Mouse (Mus musculus) neural tube, embryonic 11.5 days (tissue): ENCODE results near the gene Btbd9. TPM values are rescaled to one million over a fixed set of nuclear protein-coding genes. Genes with fewer than 3 reads are reported as not detected.

Source experiments
- ATAC-seq: fragments of 200-750 bp; cut with Nextera tagmentation; 2 replicates; pipeline ENCODE4 v1.8.0; 2017; ENCODE audit warnings: moderate number of reproducible peaks, mild to moderate bottlenecking, moderate TSS enrichment, moderate library complexity; ENCODE audit not compliant: insufficient read depth, low FRiP score, low TSS enrichment
- DNase-seq: peaks from one replicate; pipeline ENCODE4 v3.0.0-alpha.2; 2015; ENCODE audit warnings: low spot score
- H3K27ac ChIP-seq: fragments of 300-500 bp; sonication (generic); 2 replicates; pipeline ENCODE4 v1.5.1; 2014; ENCODE audit warnings: low read depth, mild to moderate bottlenecking, low read length
- H3K27me3 ChIP-seq: fragments of 300-500 bp; sonication (generic); 2 replicates; pipeline ENCODE4 v1.6.1; 2014; ENCODE audit warnings: mild to moderate bottlenecking, low read length, mixed read lengths; ENCODE audit not compliant: control insufficient read depth, insufficient read depth
- H3K36me3 ChIP-seq: fragments of 300-500 bp; sonication (generic); 2 replicates; pipeline ENCODE4 v1.6.1; 2014; ENCODE audit warnings: mild to moderate bottlenecking, low read length, moderate library complexity, mixed read lengths; ENCODE audit not compliant: control insufficient read depth, insufficient read depth
- H3K4me1 ChIP-seq: fragments of 300-500 bp; sonication (generic); 2 replicates; pipeline ENCODE4 v1.6.1; 2014; ENCODE audit warnings: low read length, mixed read lengths; ENCODE audit not compliant: control insufficient read depth, insufficient read depth
- H3K4me2 ChIP-seq: fragments of 300-500 bp; sonication (generic); 2 replicates; pipeline ENCODE4 v1.6.1; 2014; ENCODE audit warnings: low read depth, mild to moderate bottlenecking, moderate library complexity
- H3K4me3 ChIP-seq: fragments of 300-500 bp; sonication (generic); 2 replicates; pipeline ENCODE4 v1.5.1; 2014; ENCODE audit warnings: low read depth, low read length
- H3K9ac ChIP-seq: fragments of 300-500 bp; sonication (generic); 2 replicates; pipeline ENCODE4 v1.6.1; 2014; ENCODE audit warnings: mild to moderate bottlenecking, low read length
- H3K9me3 ChIP-seq: fragments of 300-500 bp; sonication (generic); 2 replicates; pipeline ENCODE4 v1.6.1; 2016; ENCODE audit warnings: low read length; ENCODE audit not compliant: control insufficient read depth
- WGBS: fragments of 180-500 bp; shearing (Covaris S2); extraction: QIAGEN DNeasy Blood & Tissue Kit; methylation state at CpG from one replicate; pipeline ENCODE4 v1.1.7; 2014; 5-methylcytosine and 5-hydroxymethylcytosine counted together
- polyA plus RNA-seq: library from polyadenylated mRNA; unstranded; fragments of >200 nt; fragmentation: Nextera tagmentation; extraction: Ambion mirVana; gene quantifications from 2 replicates; pipeline ENCODE4 v1.2.1, GENCODE M21; 2014

The Btbd9 gene
- polyA plus RNA-seq, 1 experiment from 2014 or later = 56.5 TPM

DNA sequence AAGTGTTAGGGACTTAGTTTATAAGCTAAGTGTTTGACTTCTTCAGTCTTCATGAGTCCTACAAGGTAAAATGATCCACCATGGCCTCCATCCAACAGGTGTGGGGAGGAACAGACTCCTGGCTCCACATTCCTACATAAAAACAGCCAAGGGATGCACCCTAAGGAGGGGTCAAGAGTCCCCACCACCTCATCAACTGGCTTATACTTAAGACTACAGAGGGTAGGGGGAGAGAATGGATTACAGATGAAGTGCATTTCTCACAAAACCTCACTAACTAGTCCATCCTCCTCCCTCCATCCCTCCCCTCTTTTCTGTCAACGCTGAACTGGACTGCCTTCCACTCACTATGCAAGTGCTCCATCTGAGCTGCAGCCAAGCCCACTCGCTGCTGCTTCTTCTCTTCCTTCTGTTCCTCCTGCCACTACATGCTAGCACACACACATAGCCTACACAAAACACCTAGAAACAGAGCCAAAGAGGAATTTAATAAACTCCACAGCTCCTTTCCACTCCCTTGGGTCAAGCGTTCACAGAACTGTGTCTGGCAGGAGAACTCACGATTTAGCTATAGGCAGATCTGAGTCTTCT, 292.7 kb downstream of the Btbd9 start:
- peaks cover 11% of the 10 kb centered on the region; the same call in 1 of the 2 replicates for H3K4me1 ChIP-seq
- H3K9me3 ChIP-seq = no peaks in the 10 kb centered on the region
- no peak overlapping the region for H3K27ac ChIP-seq
- H3K27me3 ChIP-seq = no peaks in the 10 kb centered on the region
- no peak overlapping the region for H3K4me3 ChIP-seq
- no peak for DNase-seq
- no peak overlapping the region for H3K4me2 ChIP-seq
- WGBS = 95% methylated on average over 4 of the region's 4 CpGs
- no peak for ATAC-seq
- H3K36me3 ChIP-seq = no peaks in the 10 kb centered on the region
- H3K9ac ChIP-seq = no peak overlapping the region

- peaks cover 11% of the 10 kb centered on the region; the same call in 1 of the 2 replicates for H3K4me1 ChIP-seq
Measured at GRCm38 (mm10) chr17:30283001-30283400, 293.3 kb downstream of the Btbd9 start.

DNA sequence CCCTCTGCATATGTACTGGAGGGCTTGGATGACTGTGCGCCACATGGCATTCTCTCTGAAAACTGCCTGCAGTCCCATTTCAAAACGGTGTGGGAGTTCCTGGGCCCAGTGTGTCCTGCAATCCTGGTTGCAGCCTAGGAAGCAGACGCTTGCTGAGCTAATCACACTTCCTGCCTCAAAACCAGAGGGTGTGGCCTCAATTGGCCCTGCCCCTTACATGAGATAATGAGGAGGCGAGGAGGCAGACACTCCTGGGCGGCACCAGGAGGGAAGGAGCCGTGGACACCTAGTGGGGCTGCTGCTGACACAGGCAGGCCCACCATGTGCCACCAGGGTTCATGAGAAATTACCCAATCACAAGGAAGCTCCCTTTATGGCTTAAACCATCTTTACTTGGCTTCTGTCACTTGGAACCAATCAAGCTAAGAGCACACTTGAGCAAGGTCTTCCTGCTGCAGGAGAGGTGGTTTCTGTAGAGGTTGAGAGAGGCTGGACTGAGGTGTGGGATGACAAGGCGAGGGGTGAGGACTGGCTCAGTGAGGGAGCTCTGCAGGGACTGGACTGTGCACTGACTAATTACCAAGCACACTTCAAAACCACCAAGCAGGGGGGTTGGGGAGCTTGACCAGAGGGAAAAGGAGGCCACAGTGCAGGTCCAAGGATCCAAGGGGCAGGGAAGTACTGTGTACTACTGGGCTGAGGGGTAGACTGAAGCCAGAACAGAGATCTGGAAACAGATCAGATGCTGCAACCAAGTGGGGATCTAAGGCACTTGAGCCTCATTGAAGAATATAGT, 295.8 kb downstream of the Btbd9 start:
- Histone ChIP-seq H3K4me2 (no peak overlapping the region), H3K4me1 (peaks cover 11% of the 10 kb centered on the region; the same call in 1 of the 2 replicates), H3K27ac (no peak overlapping the region), H3K27me3 (no peaks in the 10 kb centered on the region), H3K9ac (no peak overlapping the region), H3K4me3 (no peak overlapping the region), H3K9me3 (no peaks in the 10 kb centered on the region), H3K36me3 (no peaks in the 10 kb centered on the region)
- DNase-seq = no peak
- no peak for ATAC-seq
- 58% methylated on average over 7 of the region's 7 CpGs for WGBS

More at GRCm38 (mm10) chr17:30283001-30283400, 293.3 kb downstream of the Btbd9 start:
- Histone ChIP-seq H3K27me3 (no peaks in the 10 kb centered on the region), H3K27ac (no peak overlapping the region), H3K4me3 (no peak overlapping the region), H3K36me3 (no peaks in the 10 kb centered on the region), H3K4me2 (no peak overlapping the region), H3K9ac (no peak overlapping the region), H3K9me3 (no peaks in the 10 kb centered on the region)
- ATAC-seq (no peak), DNase-seq (no peak)

- Histone ChIP-seq H3K4me2 (no peak overlapping the region), H3K9ac (no peak overlapping the region), H3K4me3 (no peak overlapping the region), H3K27me3 (no peaks in the 10 kb centered on the region), H3K27ac (no peak overlapping the region), H3K36me3 (no peaks in the 10 kb centered on the region), H3K4me1 (peaks cover 11% of the 10 kb centered on the region; the same call in 1 of the 2 replicates), H3K9me3 (no peaks in the 10 kb centered on the region)
- 46% methylated on average over 5 of the region's 5 CpGs for WGBS
- ATAC-seq (no peak), DNase-seq (no peak)
Measured at GRCm38 (mm10) chr17:30279684-30280083, 296.6 kb downstream of the Btbd9 start.

- Histone ChIP-seq H3K27me3 (no peaks in the 10 kb centered on the region), H3K36me3 (no peaks in the 10 kb centered on the region), H3K4me2 (no peak overlapping the region), H3K27ac (0 out of 2 replicates have a peak overlapping the region, but pooled peaks have one; percentile 39), H3K4me1 (peaks cover 11% of the 10 kb centered on the region; the same call in 1 of the 2 replicates), H3K9me3 (no peaks in the 10 kb centered on the region), H3K9ac (no peak overlapping the region), H3K4me3 (no peak overlapping the region)
- 43% methylated on average over 16 of the region's 16 CpGs for WGBS
- DNase-seq (no peak), ATAC-seq (no peak)
Measured at GRCm38 (mm10) chr17:30278596-30279378, 297.5 kb downstream of the Btbd9 start.

GRCm38 (mm10) chr17:30276477-30276876, 299.8 kb downstream of the Btbd9 start:
- ATAC-seq (no peak), DNase-seq (no peak)
- Histone ChIP-seq H3K4me1 (peaks cover 11% of the 10 kb centered on the region; the same call in 1 of the 2 replicates), H3K4me2 (no peak overlapping the region), H3K36me3 (no peaks in the 10 kb centered on the region), H3K9ac (no peak overlapping the region), H3K9me3 (no peaks in the 10 kb centered on the region), H3K27me3 (no peaks in the 10 kb centered on the region), H3K4me3 (no peak overlapping the region), H3K27ac (no peak overlapping the region)
- WGBS = 86% methylated on average over 4 of the region's 4 CpGs

GRCm38 (mm10) chr17:30272769-30273168, 303.5 kb downstream of the Btbd9 start:
- H3K36me3 ChIP-seq = no peaks in the 10 kb centered on the region
- no peak for DNase-seq
- WGBS = 92% methylated on average over 6 of the region's 6 CpGs
- no peak overlapping the region for H3K9ac ChIP-seq
- H3K4me1 ChIP-seq = no peaks in the 10 kb centered on the region
- H3K4me2 ChIP-seq = no peak overlapping the region
- no peaks in the 10 kb centered on the region for H3K27me3 ChIP-seq
- no peak for ATAC-seq
- no peak overlapping the region for H3K4me3 ChIP-seq
- H3K27ac ChIP-seq = no peak overlapping the region
- no peaks in the 10 kb centered on the region for H3K9me3 ChIP-seq

GRCm38 (mm10) chr17:30269136-30270063, 306.9 kb downstream of the Btbd9 start:
- Histone ChIP-seq H3K4me1 (no peaks in the 10 kb centered on the region), H3K27ac (no peak overlapping the region), H3K4me3 (no peak overlapping the region), H3K4me2 (no peak overlapping the region), H3K9ac (no peak overlapping the region), H3K9me3 (no peaks in the 10 kb centered on the region), H3K36me3 (no peaks in the 10 kb centered on the region), H3K27me3 (no peaks in the 10 kb centered on the region)
- DNase-seq (no peak), ATAC-seq (no peak)
- WGBS = 74% methylated on average over 11 of the region's 11 CpGs
